Mouse (Mus musculus): Measurements from ENCODE around the gene Lrp8.

Gene Lrp8

GRCm38 (mm10) chr4:107808655-107809054 is 6.6 kb downstream of the Lrp8 start:
- DNase-seq: no peak

DNA sequence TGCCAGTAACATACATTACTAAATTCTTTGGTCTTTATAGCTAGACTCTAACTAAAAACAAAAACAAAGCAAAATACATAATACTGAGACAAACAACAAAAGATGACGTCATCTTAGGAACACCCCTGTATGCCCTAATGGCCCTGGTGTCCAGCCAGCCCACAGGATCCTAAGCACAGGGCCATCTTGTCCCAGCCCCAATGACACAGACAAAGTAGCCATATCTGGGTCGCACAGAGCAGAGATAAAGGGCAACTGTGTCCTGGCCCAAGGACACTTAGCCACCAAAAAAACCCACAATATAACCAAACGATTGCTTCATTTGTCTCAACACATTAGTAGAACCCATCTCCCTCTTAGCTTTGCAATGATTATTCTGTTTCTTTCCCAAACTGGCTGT is 8.9 kb downstream of the Lrp8 start:
- no peak for DNase-seq

DNA sequence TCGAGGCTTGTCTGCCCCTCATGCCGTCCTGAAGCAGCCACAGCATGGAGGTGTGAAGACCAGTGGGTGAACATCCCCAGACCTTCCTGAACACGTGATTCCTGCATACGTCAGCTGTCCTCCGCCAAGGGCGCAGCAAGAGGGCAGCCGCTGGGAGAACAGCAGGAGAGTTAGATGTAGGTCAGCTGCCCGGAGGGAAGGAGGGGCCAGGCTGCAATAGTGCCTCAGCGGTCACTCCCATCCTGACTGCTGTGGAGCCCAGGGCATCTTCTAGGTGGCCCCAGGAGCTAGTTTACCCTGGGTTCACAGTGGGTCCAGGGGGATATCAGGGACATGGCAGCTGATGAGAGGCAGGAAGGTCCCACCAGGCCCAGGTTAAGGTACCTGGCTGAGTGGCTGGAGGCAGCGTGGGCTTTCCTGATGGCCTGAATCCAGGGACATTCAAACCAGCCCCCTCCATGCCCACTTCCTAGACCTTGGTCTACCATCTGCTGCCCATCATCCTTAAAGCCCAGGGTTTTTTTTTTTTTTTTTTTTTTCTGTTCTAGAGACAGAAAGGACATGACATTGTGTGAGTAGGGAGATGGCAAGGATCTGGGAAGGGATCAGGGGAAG is 9.8 kb downstream of the Lrp8 start:
- DNase-seq: no peak

DNA sequence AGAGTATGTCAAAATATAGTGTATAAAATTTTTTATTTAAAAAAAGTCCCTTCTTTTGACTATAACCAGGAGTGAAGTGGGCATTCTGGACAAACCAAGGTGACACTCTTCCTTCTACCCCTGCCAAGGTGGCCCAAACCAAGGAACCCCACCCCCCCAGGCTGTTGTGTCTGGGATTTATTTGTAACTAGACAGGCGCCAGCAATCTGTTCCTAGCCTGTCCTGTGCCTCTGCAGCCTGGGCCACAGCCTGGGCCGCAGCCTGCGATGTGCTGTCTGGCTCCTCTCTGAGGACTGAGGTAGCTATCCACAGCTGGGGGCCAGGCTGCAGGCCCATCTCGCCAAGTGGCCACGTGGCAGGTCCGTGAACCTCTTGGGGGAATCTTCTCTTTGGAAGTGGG is 10.3 kb downstream of the Lrp8 start:
- no peak for DNase-seq

- DNase-seq: no peak
These were observed 14.4 kb downstream of the Lrp8 start for GRCm38 (mm10) chr4:107816459-107816858.

- DNase-seq: no peak
These were observed 15.4 kb downstream of the Lrp8 start for GRCm38 (mm10) chr4:107817463-107817862.

GRCm38 (mm10) chr4:107819990-107820719 is 18.1 kb downstream of the Lrp8 start:
- no peak for DNase-seq

DNA sequence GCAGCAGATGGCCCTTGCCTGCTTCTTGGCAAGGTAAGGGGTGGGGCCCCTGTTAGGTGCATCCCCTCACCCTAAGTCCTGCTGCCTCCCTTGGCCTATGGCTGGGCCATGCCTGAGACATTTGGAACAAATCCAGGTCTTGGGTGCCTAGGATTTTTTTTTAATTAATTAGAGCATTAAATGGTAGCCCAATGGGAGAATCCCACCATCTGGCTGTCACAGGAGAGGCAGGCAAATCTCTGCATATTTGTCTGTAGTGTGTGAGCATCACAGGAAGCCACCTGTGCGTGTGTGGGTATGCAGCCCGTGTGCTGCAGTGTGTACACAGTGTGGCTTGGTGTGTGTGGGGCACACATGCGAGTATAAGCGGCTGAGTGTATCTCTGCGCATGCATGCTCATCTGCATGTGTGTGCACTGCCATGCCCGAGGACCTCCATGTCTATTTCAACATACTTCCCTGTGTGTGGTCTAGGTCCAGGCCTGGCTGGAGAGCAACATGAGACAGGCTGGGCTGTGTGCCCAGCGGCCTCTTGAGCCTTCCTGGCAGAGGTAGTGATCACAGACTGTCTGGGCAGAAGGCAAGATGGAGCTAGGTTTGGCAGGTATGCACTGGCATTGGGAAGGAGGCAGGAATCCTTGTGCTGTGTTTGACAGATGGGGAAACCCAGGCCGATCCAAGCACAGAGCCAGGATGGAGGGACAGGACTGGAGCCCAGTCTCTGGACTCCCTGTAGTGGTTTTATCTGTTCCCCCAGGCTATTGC is 19.0 kb downstream of the Lrp8 start:
- no peak for DNase-seq

- no peak for DNase-seq
These were observed 20.9 kb downstream of the Lrp8 start for GRCm38 (mm10) chr4:107822936-107823411.

DNA sequence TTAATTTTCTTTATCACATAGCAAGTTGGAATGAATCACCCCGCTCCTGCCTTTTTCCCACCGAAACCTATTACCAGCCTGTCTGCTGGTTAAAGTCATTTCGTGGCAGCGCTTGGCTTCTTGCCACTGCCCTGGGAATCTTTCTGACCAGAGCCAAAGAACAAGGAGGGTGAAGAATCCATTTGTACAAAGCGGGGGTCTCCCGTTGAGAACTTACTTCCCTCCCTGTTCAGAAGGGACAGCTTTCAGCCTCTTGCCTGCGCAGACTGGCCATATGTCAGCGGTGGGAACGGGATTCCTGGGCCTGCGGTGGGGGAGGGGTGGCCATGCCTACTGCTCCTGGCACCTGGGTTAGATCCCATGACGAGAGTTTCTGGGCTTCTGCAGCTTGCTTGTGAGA is 21.4 kb downstream of the Lrp8 start:
- DNase-seq: no peak

DNA sequence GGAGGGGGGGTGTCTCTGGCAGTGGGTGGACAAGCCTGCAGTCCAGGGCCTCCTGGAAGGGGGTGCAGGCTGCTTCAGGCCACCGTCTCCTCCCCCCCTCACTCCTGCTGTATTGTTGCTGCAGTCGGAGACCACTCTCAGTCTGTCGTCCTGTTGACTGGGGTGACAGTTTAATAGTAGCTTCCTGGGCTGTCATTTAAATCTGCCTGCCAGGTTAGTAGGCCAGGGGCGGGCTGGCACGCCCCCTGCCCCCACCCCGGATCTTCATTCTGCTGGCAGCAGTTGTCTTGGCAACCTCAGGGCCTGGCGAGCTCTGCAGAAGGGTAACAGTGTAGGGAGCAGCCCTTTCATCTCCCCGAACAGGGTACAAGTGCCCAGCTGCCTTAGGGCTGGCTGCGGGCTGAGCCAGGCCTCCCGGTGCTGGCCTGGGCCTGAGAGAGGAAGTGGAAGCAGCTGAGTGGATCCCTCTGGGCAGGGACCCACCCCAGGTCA is 26.7 kb downstream of the Lrp8 start:
- DNase-seq: peak; percentile 30 to 54

DNA sequence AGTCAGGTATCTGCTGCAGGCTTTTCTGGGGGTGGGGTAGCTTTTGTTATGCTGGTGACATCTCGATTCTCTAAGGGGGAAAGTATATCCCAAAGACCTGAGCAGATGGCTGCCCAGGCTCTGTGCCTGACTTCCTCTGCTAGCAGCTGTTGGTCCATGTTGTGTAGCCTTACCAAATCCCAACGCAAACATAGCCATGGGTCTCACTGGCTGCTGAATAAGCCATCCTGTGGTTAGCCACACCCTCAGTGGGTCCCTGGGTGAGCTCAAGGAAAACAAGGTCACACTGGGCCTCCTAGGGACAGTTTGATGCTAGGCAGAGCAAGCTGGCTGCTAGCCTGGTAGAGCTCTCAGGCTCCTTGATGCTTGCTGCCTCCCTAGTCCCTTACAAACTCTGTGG is 27.6 kb downstream of the Lrp8 start:
- no peak for DNase-seq

DNA sequence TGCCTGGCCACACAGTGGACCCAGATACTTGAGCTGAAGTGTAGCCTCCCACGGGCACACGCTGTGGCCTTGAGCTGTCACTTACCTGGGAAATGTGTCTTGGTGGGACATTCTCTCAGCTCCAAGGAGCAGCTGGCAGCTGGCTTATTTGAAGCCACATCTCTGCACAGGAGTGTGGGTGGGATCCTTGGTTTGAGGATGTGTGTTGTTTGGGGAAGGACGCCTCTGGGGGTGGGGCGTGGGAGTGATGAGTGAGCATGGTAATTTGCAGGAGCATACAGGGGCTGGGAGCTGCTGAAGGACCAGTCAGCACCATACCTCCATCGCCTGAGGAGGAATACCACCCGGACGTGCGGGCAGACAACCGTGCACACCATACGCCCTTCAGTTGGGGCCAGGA is 28.1 kb downstream of the Lrp8 start:
- DNase-seq: no peak

GRCm38 (mm10) chr4:107830821-107831221 is 28.8 kb downstream of the Lrp8 start:
- no peak for DNase-seq

- DNase-seq: no peak
These were observed 29.6 kb downstream of the Lrp8 start for GRCm38 (mm10) chr4:107831678-107832077.

DNA sequence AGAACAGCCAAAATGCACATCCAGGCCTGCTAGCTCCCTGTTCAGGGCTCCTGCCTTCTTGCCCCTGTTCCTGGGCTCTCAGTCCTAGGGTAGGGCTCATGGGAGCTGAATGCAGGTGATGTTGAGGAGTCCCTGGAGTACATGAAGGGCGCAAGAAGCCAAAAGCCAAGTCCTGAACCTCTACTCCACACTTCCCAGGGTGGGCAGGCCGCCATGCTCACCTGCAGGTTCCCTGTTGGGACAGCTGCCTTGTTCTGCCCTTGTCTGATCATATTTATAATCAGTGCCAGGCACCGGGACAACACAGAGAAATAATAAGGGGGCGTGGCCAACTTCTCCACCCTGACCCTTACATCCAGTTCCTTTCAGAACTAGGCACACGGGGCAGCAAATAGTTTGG is 31.5 kb downstream of the Lrp8 start:
- DNase-seq: no peak

DNA sequence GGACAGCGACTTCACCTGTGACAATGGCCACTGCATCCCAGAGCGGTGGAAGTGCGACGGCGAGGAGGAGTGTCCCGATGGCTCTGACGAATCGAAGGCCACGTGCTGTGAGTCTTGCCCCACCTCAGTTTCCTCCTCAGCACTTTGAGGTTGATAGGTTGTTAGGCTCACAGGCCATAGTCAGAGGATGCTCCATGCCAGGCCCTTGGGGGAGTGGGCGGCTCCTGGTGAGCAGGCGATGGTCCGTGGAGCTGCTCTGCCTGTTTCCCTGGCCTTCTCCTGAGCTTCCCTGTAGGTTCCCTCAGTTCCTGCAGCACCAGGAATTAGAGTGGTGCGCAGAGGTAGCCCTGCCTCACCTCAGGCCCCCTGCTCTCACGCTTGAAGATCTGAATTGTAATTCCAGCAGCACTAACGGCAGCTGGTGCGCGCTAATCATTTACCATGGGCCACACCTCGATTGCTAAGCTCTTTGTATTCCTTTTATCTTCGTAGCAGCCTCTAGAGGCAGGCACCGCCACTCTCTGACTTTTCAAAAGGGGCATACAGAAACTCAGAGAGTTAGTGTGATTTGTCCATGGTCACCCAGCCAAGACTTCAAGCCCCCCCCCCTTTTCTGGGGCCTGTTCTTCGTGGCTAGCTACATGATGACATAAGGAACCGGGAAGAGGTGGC is 32.7 kb downstream of the Lrp8 start:
- no peak for DNase-seq

- no peak for DNase-seq
These were observed 33.4 kb downstream of the Lrp8 start for GRCm38 (mm10) chr4:107835508-107835909.

DNA sequence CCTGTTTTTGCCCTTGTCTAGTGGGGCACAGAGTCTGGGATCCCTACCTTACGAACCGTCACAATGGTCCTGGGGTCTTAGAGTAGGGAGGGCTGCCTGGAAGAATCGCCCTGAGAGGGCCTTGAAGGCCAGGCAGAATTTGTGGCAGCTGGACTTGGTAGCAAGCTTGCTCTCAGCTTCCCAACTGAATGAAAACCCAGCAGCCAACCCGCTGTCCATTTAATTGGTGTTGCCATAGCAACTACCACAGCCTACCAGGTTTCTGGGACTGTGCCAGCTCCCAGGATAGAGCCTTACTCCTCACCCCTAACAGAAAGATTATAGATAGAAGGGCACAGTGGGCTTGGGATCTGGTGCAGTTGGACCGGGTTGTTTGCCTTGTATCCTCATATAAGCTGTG is 34.7 kb downstream of the Lrp8 start:
- DNase-seq: no peak

DNA sequence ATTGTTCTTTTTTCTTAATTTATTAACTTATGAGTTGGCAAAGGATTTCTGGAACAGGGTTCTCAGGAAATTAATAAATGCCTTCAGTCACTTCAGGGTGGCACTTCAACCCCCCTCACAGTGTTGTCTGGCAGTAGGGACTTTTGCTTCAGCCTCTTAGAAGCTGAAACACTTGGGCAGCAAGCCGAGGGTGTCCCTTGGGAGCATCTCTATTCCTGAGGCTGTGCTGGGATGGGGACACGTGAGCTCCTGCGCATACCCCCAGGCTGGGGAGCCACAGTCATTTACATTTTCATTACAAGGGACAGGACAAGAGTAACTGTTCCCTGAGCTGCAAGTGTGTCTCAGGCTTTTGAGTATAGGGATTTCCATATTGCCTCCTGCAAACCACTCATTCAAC is 35.8 kb downstream of the Lrp8 start:
- DNase-seq: no peak

DNA sequence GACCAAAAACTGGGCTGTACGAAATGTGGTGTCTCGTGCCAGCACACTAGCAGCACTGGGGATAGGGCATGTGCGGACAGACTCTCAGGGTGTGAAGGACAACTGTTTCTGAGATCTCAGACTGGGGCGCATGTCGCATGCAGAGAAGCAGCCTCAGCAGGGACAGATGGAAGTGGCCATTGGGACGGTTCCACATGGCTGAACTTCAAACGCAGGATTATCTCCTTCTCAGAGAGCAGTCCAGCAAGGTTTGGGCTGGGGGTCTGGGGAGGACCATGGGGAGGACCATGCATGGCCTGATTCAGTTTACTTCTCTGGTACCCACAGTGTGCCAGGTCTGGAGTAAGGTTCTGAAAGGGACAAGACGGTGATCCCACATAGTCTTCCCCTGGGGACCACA is 41.6 kb downstream of the Lrp8 start:
- no peak for DNase-seq

GRCm38 (mm10) chr4:107844971-107845370 is 42.9 kb downstream of the Lrp8 start:
- DNase-seq: peak; percentile 63 to 76

GRCm38 (mm10) chr4:107846795-107847194 is 44.7 kb downstream of the Lrp8 start:
- no peak for DNase-seq

Data from thymus, postnatal 36 days (tissue).